Mouse (Mus musculus) forebrain, embryonic 16.5 days (tissue): ENCODE measurements around the gene Armh4. TPM values are rescaled to one million over a fixed set of nuclear protein-coding genes. Genes with fewer than 3 reads are reported as not detected.
"Not testable (repeated sequence)": the region's sequence is repeated elsewhere in the genome, so short reads cannot be mapped to it uniquely, and the experiment has no call there.

Experiments
- ATAC-seq: fragments of 200-750 bp; cut with Nextera tagmentation; 2 replicates; pipeline ENCODE4 v1.8.0; 2017; ENCODE audit warnings: mild to moderate bottlenecking, moderate library complexity
- H3K27ac ChIP-seq: fragments of 300-500 bp; sonication (generic); 2 replicates; pipeline ENCODE4 v1.5.1; 2014; ENCODE audit warnings: low read length, control low read depth
- H3K27me3 ChIP-seq: fragments of 300-500 bp; sonication (generic); replicated peaks from 2 replicates; pipeline ENCODE4 v1.6.1; 2014; ENCODE audit warnings: low read length; ENCODE audit not compliant: control insufficient read depth, insufficient read depth
- H3K36me3 ChIP-seq: fragments of 300-500 bp; sonication (generic); 2 replicates; pipeline ENCODE4 v1.6.1; 2014; ENCODE audit not compliant: control insufficient read depth, insufficient read depth
- H3K4me1 ChIP-seq: fragments of 300-500 bp; sonication (generic); replicated peaks from 2 replicates; pipeline ENCODE4 v1.6.1; 2014; ENCODE audit warnings: low read length; ENCODE audit not compliant: control insufficient read depth, insufficient read depth
- H3K4me2 ChIP-seq: fragments of 300-500 bp; sonication (generic); 2 replicates; pipeline ENCODE4 v1.6.1; 2014; ENCODE audit warnings: mild to moderate bottlenecking, low read length, control low read depth
- H3K4me3 ChIP-seq: fragments of 300-500 bp; sonication (generic); replicated peaks from 2 replicates; pipeline ENCODE4 v1.5.1; 2014; ENCODE audit warnings: mild to moderate bottlenecking, low read length, control low read depth
- H3K9ac ChIP-seq: fragments of 300-500 bp; sonication (generic); replicated peaks from 2 replicates; pipeline ENCODE4 v1.6.1; 2014; ENCODE audit warnings: low read depth, low read length, control low read depth
- H3K9me3 ChIP-seq: fragments of 300-500 bp; sonication (generic); 2 replicates; pipeline ENCODE4 v1.6.1; 2016; ENCODE audit warnings: low read length; ENCODE audit not compliant: control insufficient read depth
- WGBS: fragments of 180-500 bp; shearing (Covaris S2); extraction: QIAGEN DNeasy Blood & Tissue Kit; methylation state at CpG from one replicate; pipeline ENCODE4 v1.1.7; 2014; 5-methylcytosine and 5-hydroxymethylcytosine counted together
- polyA plus RNA-seq: library from polyadenylated mRNA; unstranded; fragments of >200 nt; fragmentation: Nextera tagmentation; extraction: Ambion mirVana; gene quantifications from 2 replicates; pipeline ENCODE4 v1.2.1, GENCODE M21; 2015

Armh4 gene
- polyA plus RNA-seq, 1 experiment from 2014 or later: 15.5 TPM

DNA sequence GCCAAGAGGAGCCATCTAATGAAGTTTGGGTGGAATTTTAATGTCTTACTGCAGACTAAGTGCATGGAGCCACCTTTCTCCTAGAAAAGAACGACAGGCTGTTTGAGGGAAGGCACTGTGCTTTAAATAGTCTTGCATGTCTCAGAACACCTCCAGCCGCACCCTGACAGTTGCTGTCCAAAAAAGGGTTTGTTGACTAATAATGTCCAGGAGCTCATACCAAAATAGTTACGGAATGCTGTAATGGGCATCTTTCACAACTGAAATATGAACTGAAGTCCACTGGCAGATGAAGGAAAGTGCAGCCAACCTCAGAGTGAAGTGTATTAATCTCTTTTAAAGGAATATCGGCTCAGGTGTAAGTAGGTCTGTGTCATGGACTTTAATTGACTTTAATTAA is 7.4 kb upstream of the Armh4 start:
- ATAC-seq: no peak
- Histone ChIP-seq H3K4me3 (no peak overlapping the region), H3K27me3 (no peaks in the 10 kb centered on the region), H3K27ac (no peak overlapping the region), H3K4me2 (no peak overlapping the region), H3K9me3 (no peaks in the 10 kb centered on the region), H3K9ac (no peak overlapping the region), H3K36me3 (no peaks in the 10 kb centered on the region), H3K4me1 (no peaks in the 10 kb centered on the region)
- WGBS: 62% methylated on average over 4 of the region's 4 CpGs

DNA sequence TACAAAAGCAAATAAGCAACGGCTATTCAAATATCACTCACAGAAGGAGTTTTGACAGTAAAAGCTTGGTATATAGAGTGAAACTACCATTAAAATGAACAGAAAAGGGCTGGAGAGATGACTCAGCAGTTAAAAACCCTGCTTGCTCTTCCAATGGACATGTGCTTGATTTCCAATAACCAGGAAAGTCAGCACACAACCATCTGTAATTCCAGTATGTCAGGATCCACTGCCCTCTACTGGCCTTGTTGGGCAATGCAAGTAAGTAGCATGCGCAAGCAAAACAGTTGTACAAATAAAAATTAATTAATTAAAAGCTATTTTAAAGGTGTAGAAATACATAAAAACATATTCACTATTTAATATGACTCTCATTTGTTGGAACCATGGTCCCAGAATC is 2.6 kb upstream of the Armh4 start:
- no peaks in the 10 kb centered on the region for H3K27me3 ChIP-seq
- no peak overlapping the region for H3K4me2 ChIP-seq
- no peaks in the 10 kb centered on the region for H3K36me3 ChIP-seq
- H3K9ac ChIP-seq: no peak overlapping the region
- 53% methylated on average over 2 of the region's 2 CpGs for WGBS
- H3K9me3 ChIP-seq: no peaks in the 10 kb centered on the region
- ATAC-seq: no peak
- peaks cover 9% of the 10 kb centered on the region for H3K4me1 ChIP-seq
- no peak overlapping the region for H3K27ac ChIP-seq
- no peak overlapping the region for H3K4me3 ChIP-seq

DNA sequence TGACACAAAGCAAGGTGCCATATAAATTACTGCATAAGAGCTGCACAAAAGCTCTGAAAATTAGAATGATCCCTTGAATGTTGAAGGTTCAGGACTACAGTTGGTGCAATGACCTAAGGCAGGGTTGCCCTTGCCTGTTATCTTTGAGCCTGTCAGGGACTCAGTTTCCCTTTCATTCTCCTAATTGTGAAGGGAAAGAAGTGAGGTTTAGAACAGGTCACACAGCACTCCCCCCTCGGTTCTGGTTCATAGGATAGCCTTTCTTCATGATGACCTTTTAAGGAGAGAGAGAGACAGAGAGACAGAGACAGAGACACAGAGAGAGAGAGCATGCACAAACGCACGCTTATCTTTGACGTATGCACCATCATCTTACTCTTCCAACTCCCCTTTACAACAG is 683 bp upstream of the Armh4 start:
- peaks cover 9% of the 10 kb centered on the region for H3K4me1 ChIP-seq
- H3K4me2 ChIP-seq: peak overlapping the region; percentile 76
- H3K27ac ChIP-seq: no peak overlapping the region
- ATAC-seq: no peak
- H3K36me3 ChIP-seq: no peaks in the 10 kb centered on the region
- no peaks in the 10 kb centered on the region for H3K9me3 ChIP-seq
- WGBS: 79% methylated on average over 4 of the region's 4 CpGs
- H3K27me3 ChIP-seq: no peaks in the 10 kb centered on the region
- peak overlapping the region; percentile 80; the same call in 1 of the 2 replicates for H3K4me3 ChIP-seq
- no peak overlapping the region for H3K9ac ChIP-seq

DNA sequence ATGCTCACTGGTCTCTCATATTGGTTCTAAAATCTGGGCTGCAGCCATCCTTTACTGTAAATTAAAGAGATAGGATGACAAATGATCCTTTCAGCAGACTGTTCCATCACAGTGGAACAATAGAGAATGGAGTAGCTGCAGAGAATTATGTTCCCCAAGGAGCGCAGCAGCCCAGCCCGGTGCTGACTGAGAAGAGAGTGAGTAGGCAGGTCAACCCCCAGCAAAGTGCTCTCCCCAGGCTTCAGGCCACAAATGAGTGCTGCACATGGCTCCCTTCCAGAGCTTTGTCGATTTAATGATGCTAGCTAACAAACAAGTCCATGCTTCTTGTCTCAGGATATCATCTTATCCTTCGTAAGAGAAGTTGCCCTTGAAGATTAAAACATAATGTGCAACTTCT is 2.8 kb downstream of the Armh4 start:
- no peaks in the 10 kb centered on the region for H3K36me3 ChIP-seq
- no peak overlapping the region for H3K9ac ChIP-seq
- WGBS: 69% methylated on average over 4 of the region's 4 CpGs
- H3K4me2 ChIP-seq: no peak overlapping the region
- no peak for ATAC-seq
- H3K4me3 ChIP-seq: no peak overlapping the region
- peaks cover 9% of the 10 kb centered on the region for H3K4me1 ChIP-seq
- no peak overlapping the region for H3K27ac ChIP-seq
- no peaks in the 10 kb centered on the region for H3K27me3 ChIP-seq
- H3K9me3 ChIP-seq: no peaks in the 10 kb centered on the region

DNA sequence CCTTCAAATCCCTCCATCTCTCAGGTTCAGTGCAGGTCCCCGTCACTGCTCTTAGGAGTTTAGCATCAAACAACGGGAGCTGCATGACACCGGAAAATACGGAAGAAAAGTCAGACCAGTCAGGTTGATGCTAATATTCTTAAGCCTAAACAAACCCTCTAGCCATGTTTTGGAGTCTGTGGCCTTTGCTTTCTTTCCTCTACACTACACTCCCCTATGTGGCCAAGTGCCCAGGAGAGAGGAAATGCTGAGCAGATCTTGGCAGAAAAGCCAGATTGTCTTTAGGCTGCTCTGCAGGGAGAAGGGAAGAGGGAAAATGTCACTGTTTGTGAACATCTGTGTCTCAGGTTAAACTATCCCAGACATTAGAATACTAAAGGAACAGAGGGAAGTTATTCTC is 5.6 kb downstream of the Armh4 start:
- H3K36me3 ChIP-seq, H3K4me2 ChIP-seq, H3K27ac ChIP-seq, H3K4me3 ChIP-seq, H3K9ac ChIP-seq, H3K4me1 ChIP-seq, ATAC-seq, H3K27me3 ChIP-seq, H3K9me3 ChIP-seq: not testable (repeated sequence)
- WGBS: 84% methylated on average over 4 of the region's 4 CpGs

DNA sequence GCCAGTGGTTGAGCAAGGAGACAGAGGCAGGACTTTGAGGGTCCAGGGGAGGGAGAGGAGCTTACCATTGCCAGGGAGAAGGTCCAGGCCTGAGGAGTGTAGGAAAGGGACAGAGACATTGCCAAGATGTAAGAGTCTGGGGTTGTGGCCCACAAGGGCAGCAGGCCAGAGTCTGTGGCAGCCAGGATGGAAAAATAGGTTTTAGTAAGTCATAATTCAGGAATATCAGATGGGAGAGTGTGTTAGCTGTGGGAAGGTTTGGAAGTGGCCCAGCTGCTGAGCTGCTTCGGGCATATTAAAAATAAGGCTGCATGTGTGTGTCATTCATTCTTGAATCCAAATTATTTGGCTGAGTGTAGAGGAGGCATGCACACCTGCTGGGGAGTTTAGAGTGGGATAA is 11.4 kb downstream of the Armh4 start:
- Histone ChIP-seq H3K36me3 (no peaks in the 10 kb centered on the region), H3K27ac (no peak overlapping the region), H3K9ac (no peak overlapping the region), H3K27me3 (no peaks in the 10 kb centered on the region), H3K4me1 (no peaks in the 10 kb centered on the region), H3K4me2 (no peak overlapping the region), H3K4me3 (no peak overlapping the region), H3K9me3 (no peaks in the 10 kb centered on the region)
- 63% methylated on average over 1 of the region's 1 CpGs for WGBS
- no peak for ATAC-seq

DNA sequence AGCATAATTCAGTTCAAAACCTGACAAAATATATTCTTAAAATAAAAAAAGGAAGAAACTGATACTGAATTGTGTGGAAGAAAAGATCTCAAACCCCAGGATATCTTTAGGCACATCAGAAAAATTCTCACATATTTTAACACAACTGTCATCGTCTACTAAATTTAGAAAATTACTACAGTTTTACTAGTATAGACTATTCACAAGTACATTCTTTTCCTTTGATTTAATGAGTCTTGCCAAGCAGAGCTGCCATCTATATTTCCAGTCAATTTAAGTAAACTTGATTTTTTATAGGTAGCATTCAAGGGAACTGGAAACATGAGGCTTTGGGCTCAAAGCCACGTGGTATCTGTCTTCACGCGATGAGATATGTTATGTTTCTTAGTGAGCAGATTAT is 16.6 kb downstream of the Armh4 start:
- H3K4me3 ChIP-seq: no peak overlapping the region
- no peak overlapping the region for H3K4me2 ChIP-seq
- no peaks in the 10 kb centered on the region for H3K9me3 ChIP-seq
- H3K27ac ChIP-seq: no peak overlapping the region
- peak; percentile 77 for ATAC-seq
- 82% methylated on average over 4 of the region's 4 CpGs for WGBS
- H3K27me3 ChIP-seq: no peaks in the 10 kb centered on the region
- no peak overlapping the region for H3K9ac ChIP-seq
- H3K4me1 ChIP-seq: no peaks in the 10 kb centered on the region
- H3K36me3 ChIP-seq: no peaks in the 10 kb centered on the region

DNA sequence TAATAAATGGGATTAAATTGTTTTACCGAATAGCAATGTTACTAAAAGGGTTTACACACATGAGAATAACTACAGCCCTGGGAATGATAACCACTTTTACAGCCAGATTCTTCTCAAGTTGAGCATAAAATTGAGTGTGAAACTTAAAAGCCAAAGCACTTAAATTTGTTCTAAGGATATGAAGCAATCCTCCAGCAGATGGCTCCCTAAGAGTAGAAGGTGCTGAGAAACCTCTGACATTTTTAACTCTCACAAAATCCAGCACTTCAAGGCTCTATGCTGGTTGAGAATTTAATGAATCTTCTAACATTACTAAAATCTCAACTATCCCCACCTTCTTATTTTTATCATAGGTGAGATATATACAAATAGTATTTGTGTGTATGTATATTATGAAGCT is 27.3 kb downstream of the Armh4 start:
- Histone ChIP-seq H3K27me3 (no peaks in the 10 kb centered on the region), H3K4me1 (no peaks in the 10 kb centered on the region), H3K4me2 (no peak overlapping the region), H3K9me3 (no peaks in the 10 kb centered on the region), H3K36me3 (no peaks in the 10 kb centered on the region), H3K27ac (no peak overlapping the region), H3K9ac (no peak overlapping the region), H3K4me3 (no peak overlapping the region)
- 82% methylated on average over 1 of the region's 1 CpGs for WGBS
- no peak for ATAC-seq

DNA sequence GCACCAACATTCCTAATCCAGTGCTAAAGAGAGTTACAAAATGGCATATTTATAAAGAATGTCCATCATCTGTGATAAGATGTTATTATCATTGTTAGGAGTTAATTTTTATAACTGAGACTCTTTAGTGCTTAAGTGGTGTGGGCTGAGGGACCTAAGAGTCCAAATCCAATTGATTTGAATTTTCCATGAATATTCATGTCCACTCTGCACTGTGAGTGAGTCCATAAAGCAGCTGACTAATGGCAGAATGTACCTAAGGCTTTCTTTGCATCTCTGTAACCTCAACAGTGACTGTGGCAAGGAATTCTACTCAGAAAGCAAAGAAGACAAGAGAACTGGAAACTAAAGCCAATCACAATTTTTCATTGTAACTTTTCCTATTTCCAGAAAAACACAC is 30.6 kb downstream of the Armh4 start:
- Histone ChIP-seq H3K4me3 (no peak overlapping the region), H3K4me2 (no peak overlapping the region), H3K27ac (no peak overlapping the region), H3K9me3 (no peaks in the 10 kb centered on the region), H3K9ac (no peak overlapping the region), H3K4me1 (no peaks in the 10 kb centered on the region), H3K27me3 (no peaks in the 10 kb centered on the region), H3K36me3 (no peaks in the 10 kb centered on the region)
- ATAC-seq: no peak

DNA sequence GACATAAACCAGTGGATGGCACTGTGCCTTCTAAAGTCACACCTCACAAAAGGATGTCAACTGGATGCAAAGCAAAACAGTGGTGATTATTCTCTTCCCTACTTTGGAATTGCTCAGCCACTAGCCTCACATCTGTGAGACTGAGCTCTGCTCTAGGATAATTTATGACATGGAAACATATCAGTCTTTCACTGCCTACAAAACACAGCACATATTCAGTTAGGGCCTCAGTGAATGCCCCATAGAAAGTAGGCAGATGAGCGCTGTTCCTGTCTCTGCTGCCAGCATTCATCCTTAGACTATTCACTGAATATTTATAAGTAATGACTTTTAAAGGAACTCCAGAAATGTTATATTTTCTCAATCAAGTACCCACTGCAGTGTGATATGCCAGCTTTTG is 37.3 kb downstream of the Armh4 start:
- H3K27ac ChIP-seq: no peak overlapping the region
- no peaks in the 10 kb centered on the region for H3K9me3 ChIP-seq
- H3K4me1 ChIP-seq: no peaks in the 10 kb centered on the region
- H3K27me3 ChIP-seq: no peaks in the 10 kb centered on the region
- no peak overlapping the region for H3K4me3 ChIP-seq
- H3K4me2 ChIP-seq: no peak overlapping the region
- WGBS: 94% methylated on average over 1 of the region's 1 CpGs
- H3K9ac ChIP-seq: no peak overlapping the region
- no peak for ATAC-seq
- no peaks in the 10 kb centered on the region for H3K36me3 ChIP-seq
